Mouse (Mus musculus): ENCODE data around the gene Cxcl13.
"Not testable (repeated sequence)": the region's sequence is repeated elsewhere in the genome, so short reads cannot be mapped to it uniquely, and the experiment has no call there.

The Cxcl13 gene

DNA sequence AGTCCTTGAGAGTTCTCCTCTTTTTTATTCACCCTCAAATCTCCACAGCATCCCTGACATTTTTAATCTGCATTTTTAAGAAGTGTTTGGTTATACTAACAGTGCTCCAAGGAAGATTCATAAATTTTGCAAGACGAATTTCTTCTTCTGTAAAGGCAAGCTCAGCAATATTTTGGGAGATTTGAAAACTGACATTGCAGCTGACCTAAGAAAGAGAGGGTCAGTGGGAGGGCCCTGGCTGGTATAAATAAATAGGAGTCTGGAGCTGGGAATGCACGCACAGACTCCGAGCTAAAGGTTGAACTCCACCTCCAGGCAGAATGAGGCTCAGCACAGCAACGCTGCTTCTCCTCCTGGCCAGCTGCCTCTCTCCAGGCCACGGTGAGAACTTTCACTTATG is at the start of gene Cxcl13:
Gene Cxcl13 (plus strand): TSS at position 301 of the 400 bp plus-strand sequence.
- in situ Hi-C loops (cut with MseI, MboI), result no loop called here

DNA sequence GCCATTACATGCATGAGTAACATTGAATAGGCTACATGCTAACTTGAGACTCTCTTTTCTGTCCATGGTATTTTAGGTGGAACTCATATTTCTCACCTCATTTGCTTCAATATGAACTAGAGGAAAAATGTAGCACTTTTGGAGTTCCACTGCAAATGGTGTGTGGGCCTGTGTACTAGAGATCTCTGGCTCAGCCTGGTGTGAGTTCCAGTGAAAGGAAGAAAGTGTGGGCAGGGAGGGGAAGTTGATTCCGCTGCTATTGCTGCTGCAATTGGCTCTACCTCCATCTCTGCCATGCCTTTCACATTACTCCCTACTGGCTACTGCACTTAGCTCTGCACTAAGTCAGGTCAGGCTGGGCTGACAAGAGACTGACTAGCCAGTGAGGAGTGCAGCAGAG is 45.7 kb upstream of the Cxcl13 start:
- in situ Hi-C loops (cut with MseI, MboI), result no loop called here

DNA sequence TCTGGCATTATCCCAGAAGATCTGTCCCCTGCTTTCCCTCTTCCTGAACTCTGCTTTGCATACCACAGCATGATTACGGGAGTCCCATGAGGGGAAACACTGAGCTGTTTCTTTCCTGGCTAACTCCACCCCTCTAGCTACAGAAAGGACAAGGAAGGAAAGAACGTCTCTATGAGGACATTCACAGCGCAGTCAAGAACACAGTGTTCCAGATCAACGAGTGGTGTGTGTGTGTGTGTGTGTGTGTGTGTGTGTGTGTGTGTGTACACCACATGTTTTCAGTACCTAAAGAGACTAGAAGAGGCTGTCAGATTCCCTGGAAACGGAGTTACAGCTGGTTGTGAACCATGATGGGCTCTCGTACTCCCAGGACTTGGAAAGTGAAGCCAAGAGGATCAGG is 38.3 kb upstream of the Cxcl13 start:
- in situ Hi-C loops (cut with MseI, MboI), result no loop called here

DNA sequence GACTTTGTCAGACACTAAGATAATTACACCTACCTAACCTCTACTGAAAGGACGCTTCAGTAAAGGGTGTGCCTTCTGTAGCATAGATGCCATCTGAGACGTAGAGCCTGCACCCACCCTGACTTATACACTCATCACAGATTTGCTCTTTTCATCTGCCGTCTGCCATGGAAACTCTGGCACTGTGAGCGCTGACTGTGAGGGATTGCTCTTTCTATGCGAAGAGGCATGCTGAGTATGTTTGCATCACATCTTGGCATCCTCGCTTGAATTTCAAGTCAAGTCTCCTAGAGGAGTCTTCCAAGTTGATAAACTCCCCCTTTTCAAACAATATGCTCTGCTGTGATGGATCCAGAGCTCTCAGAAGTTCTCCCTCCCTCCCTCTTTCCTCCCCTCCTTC is 32.7 kb upstream of the Cxcl13 start:
- in situ Hi-C loops (cut with MseI, MboI), result no loop called here

DNA sequence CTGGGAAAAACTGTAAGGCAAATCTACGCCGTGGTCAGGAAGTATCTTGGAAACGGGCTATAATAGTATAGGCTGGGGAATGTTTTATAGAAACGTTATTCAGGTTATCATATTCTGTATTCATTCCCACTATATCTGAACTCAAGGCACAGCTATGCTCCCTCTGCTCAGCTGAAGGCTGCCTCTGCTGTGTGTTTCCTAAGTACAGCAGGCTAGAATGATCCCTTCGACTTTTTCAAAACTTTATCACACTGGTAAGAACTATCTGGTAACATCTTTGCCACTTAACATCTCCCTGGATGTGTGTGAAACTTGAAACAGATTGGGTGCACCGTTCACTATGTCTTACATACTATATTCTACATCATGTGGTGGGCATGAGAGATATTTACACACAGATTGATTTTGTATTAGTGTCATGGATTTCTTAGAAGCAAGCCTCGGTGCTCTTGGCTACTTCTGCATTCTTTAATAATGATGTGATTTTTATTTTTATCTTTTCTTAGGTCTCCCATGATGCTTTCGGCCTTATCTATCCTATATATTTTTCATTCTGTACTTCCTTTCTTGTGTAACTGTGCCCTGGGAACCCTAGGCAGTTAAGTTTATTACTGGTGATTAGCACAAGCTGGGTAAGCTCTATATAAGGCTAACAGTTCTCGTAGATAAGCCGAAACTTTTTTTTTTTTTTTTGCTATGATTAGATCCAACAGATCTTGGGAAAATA is 31.4 kb upstream of the Cxcl13 start:
- in situ Hi-C loops (cut with MseI, MboI), result no loop called here

DNA sequence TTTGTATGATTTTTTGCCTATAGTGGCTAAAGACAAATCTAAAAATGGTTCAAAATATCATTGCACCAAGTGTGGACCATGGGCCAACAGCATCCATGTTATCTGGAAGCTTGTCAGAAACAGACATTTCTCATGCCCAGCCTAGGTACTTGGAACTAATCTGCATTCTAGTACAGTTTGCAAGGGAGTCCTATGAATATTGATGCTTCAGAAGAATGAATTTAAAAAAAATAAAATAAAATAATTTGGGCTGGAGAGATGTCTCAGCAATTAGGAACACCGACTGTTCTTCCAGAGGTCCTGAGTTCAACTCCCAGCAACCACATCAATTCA is 30.9 kb upstream of the Cxcl13 start:
- in situ Hi-C loops (cut with MseI, MboI), result no loop called here

DNA sequence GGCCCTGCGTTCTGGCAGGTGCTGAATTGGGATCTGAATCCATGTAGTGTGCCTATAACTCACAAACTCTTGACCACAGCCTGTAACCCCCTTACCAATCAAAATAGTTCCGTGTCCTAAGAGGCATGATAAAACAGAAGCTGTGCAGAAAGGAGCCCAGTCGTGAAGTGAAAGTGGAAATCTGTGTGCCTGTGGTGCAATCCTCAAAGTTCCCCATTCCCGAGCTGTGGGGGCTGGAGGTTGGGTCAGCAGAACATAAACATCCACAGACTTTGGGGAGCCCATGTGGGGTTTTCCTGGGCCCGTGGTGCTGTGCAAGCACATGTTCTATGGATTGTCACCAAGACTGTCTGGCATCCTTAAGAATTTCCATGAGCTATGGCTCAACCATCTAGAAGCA is 21.7 kb upstream of the Cxcl13 start:
- in situ Hi-C loops (cut with MseI, MboI), result no loop called here

DNA sequence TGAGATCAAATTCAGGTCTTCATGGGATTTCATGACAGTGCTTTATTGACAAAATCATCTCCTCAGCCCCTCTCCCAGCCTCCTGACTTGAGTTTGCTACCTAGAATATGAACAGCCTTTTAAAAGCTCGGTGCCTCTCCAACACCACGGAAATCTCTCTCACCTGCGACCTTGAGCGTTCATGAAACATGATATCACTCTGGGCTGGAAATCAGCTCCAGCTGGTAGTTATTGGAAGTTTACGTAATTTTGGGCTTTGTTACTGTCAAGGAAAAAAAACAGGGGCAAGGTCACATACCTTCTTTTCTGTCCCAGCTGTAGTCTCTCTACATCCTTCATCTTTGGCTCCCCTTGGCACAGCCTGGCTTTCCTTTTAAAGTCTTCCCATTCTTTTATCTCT is 20.7 kb upstream of the Cxcl13 start:
- in situ Hi-C loops (cut with MseI, MboI), result no loop called here

DNA sequence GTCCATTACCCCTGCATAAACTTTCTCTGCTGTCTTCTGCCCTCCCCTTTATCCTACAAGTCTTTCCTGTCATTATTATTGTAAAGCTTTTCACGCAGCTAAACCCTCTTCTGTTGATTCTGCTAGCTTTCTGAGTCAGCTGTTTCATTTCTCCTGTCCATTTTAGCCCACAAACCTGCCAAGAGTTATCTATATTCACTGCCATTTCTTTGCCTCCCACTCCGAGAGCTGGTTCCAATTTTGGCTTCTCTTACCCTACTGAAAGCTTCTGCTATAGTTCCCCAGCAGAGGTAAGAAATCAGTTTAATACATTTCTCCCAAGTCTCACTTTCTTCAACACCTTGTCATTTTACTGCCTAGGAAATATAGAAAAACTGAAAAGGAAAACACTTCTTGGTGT is 19.6 kb upstream of the Cxcl13 start:
- in situ Hi-C loops (cut with MseI, MboI), result no loop called here

DNA sequence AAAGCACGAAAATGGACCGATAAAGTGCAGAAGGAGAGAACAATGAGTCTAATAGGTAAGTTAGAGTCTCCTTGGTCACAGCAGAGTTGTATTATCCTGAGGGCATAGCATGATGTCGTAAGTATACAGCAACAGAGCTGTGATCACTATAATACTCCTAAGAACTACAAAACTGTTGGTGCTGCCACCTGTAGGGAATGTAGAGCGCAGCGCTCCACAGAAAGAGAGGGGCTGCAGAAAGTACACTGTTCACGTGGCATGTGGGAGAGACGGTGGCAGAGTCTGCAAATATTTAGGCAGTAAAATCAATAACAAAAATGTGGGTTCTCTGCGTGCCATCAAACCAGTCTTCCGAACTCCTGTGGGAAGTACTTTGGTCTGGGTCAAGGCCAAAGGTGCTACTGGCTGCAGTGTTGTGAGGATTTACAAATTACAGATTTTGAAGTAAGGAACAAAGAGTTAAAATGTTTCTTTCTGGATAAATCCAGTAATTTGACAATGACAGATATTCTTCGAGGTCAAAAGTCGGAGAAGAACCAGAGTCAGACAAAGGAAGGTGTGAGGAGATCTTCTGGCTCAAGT is 18.6 kb upstream of the Cxcl13 start:
- in situ Hi-C loops (cut with MseI, MboI), result no loop called here

DNA sequence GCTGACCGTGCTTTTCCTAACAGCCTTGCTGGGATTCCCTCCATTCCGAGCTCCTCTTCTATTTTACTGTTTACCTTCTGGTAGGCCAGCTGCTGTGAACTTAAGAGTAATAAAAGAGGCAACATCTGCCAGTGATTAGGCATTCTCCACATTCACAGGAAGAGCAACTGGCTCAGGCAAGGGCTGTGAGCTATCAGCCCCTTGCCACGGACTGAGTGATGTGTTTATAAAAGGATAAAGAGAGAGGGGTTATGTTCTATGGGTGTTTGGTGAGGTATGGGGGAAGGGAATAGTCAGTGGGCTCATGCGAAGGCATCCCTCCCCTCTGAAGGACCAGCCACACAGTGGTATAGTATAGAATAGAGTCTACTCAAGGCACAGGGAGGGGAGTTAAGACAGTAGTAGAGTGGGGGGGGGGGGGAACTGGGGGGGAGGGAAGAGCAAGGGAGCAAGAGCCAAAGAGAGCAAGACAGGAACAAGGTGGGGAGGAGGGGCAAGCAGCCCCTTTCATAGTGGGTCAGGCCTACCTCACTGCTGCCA is 16.0 kb upstream of the Cxcl13 start:
- in situ Hi-C loops (cut with MseI, MboI), result no loop called here

DNA sequence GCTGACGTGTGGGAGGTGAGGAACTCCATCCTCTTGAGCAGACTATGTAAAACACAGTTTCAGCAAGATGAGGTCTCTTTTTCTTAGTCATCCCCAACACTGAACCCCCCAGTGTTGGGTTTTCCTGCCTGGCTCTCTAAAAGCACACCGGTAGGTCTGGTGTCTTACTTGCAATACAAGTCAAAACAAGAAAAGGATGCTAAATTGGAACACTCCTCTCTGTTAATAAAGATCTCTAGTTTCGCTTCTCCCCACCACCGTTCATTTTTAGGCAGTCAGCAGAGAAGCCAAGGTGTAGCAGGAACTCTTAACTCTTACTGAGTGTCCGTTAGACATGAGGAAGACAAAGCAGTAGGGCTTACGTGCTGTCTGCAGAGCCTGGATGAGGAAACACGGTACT is 15.2 kb upstream of the Cxcl13 start:
- in situ Hi-C loops (cut with MseI, MboI), result no loop called here

DNA sequence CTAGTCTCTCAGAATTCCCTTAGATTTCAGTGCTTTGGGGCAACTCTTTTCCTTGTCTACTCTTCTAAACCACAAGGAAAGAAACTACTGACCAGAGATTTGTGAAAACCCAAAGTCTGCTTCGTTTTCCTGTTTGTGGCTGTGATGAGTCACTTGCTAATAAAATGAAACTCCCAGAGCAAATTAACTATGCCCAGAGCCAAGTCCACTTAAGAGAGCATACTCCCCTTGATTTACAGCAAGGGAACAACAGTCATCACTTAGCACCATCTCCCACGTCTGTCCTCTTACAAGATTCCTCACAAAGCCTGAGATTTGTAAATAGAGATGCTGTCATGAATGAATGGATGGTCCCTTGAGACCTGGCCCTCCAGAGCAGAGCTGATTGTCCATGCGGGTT is 11.6 kb upstream of the Cxcl13 start:
- in situ Hi-C loops (cut with MseI, MboI), result no loop called here

DNA sequence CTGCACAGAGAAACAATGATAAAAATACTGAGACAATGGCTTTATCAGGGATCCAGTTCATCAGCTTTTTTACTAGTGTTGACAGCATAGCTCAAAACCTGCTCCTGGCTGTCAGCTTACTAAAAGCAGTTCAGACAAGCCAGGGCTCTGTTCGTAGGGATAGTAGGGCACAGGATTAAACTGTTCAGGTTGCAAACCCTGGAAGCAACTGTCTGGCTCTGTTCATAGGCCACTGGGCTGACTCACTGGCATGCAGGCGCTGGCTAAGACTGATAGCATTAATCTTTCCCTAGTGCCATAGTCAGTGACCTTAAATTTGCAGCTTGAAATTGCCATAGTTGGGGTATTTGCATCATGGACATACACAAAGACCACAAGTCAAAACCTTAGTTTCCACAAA is 10.4 kb upstream of the Cxcl13 start:
- in situ Hi-C loops (cut with MseI, MboI), result no loop called here

DNA sequence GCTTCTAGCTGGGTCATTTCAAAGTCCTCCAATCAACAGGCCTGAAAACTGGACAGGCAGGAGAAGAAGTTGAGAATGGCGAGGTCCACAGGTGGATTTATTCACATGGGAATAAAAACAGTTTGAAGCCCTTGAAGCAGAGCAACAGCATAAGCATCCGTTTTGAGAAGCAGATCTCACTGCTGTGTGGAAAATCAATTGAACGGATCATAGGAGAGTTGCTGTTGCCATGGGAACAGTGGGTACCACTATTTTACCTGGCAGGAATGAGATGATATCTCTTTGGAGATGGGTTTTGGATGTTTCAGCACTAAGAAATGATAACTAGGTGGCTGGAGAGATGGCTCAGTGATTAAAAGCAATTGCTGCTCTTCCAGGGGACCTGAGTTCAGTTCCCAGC is 8.1 kb upstream of the Cxcl13 start:
- in situ Hi-C loops (cut with MseI, MboI), result no loop called here

DNA sequence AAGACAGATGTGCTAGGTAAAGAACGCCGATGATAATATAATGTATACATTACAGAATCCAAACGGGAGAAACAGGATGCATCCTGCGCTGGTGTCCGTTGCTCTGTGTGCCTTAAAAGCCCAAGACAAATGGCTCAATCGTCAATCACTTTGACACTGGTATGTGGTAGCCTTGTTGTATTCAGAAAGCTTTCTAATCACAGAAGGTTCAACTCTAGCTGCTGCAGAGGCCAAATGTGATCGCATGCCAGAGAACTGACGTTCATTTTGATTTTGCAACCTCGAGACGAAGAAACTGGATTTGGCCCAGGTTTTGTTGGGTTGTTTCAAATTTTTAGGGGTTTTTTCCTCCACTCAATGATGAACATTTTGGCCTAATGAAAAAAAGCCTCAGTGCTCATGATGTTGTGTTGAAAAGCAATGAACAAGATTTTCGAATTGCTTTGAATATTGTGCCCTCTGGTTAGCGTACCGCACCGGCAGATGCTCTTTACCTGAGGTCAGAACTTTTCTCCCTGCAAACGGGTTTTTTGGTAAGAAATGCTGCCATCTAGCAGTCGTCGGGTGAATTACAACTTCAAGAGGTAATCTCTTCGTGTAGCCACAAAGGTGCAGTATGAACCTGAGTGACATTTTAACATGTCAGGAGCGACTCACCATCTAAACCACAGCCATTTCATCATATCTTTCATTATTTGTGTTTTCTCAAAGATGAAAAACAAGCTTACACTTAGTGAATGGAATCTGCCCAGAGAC is 6.6 kb upstream of the Cxcl13 start:
- in situ Hi-C loops (cut with MseI, MboI), result no loop called here

DNA sequence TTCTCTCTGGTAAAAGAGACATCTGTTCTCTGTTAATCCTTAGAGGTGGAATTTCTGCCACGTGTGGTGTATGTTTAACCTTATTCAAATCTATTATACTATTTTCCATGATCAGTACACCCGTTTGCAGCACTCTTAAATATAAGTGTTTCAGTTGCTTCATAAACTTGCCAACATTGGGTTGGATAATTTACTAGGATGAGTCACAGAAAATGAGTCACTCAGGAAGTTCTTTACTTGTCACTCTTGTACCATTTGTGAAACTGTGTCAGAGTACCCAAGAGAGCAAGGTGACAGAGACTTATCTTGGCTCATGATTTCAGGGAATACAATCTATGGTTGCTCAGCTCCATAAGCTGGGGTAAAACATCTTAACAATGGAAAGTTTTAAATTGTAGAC is 8.2 kb downstream of the Cxcl13 start:
- in situ Hi-C loops (cut with MseI, MboI), result no loop called here

DNA sequence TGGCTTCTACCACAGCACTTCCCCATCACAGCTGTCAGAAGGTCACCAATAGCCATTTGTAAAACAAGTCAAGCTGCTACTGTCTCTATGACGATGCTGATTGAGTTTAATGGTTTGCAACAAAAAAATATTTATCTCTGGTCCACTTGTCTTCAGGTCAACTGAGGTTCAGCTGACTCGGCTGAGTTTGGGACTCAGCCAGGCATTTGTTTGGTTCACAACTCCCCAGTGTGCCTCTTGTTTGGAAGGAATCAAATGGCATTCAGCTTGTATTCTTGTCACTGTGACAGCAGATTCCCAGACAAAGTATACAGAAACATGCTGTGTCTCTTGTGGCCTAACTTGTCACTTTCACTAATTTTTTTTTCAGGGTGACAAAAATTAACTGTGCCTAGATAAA is 9.9 kb downstream of the Cxcl13 start:
- in situ Hi-C loops (cut with MseI, MboI), result no loop called here

DNA sequence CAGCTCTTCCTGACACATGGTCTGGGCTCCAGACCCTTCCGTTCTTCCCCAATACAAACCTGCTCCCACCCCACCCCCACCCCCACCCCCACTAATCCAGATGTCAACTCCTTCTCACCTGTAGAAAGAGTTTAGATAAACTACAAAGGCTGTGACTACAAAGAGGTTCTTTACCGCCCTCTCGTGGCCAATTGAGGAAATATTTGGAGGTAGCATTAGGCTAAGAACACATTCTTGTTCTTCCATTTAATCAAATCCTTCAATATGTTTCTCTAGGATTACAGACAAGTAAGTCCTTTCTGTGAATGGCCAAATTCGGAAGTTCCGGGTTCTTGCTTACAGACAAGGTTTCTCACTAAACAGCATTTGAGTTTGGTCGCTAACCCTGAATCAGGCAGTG is 14.1 kb downstream of the Cxcl13 start:
- in situ Hi-C loops (cut with MseI, MboI), result no loop called here

DNA sequence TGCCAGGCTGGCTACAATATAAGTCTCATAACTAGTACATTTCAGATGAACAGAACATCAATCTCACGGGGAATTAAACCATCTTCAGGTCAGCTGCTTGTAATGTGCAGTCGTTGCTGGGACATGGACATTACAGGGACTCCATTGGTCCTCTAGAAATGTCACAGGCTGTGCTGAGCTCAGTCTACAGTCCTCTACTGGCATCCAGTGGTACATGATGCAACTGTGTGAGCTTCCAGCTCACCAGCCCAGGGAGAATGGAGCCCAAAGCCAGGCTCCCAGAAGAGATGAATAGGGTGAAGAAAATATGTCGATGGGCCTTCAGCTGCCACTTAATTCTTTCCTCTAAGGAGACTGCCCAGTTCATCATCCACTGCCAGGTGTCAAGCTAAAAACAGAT is 15.5 kb downstream of the Cxcl13 start:
- in situ Hi-C loops (cut with MseI, MboI), result no loop called here

DNA sequence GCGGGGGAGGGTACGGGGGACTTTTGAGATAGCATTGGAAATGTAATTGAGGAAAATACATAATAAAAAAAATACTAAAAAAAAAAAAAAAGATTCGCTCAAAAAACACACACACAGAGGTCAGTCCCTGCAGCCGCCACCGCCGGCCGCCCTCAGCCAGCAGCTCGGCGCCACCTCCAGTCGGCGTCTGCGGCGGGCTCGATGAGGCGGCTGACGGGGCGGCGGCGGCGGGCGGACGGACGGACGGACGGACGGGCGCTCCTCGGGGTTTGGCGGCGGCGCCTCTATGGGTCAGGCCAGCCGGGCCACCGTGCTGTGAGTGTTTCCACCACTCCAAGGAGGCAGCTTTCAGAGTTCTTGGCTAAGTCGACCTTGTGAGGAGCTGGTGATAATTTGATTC is 17.1 kb downstream of the Cxcl13 start:
- in situ Hi-C loops (cut with MseI, MboI), result not testable (repeated sequence)

DNA sequence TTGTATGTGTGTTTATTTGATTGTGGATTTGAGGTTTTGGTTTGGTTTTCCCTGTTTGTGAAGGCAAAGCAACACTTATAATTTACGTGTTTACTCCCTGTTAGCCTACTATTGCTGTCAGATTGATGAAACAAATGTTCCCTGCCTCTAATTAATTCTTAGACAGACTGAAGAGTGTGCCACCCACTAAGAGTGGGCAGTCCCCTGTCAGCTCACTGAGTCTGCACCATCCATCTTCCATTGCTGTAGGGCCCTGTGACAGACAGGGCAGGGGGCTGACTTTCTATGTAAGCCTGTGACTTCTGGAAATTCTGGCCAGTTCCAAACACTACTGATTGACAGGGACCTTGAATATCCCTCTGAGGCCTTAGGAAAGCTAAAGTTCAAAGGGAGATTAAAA is 19.5 kb downstream of the Cxcl13 start:
- in situ Hi-C loops (cut with MseI, MboI), result no loop called here

Measured in mouse trophoblast stem cell (cell line).